Mouse (Mus musculus) NIH3T3 (cell line): ENCODE measurements around the gene Auh.

ENCODE experiments used
- DNase-seq: peaks from one replicate; pipeline ENCODE4 v3.0.0-alpha.2; 2012; ENCODE audit warnings: low read depth

Gene Auh

GRCm38 (mm10) chr13:52921966-52922365, 7.5 kb downstream of the Auh start:
- DNase-seq: no peak

- no peak for DNase-seq
Observed at GRCm38 (mm10) chr13:52921065-52921825, 8.2 kb downstream of the Auh start.

GRCm38 (mm10) chr13:52919790-52920352, 9.6 kb downstream of the Auh start:
- no peak for DNase-seq

- no peak for DNase-seq
Observed at GRCm38 (mm10) chr13:52918333-52918732, 11.1 kb downstream of the Auh start.

- peak; percentile 75 for DNase-seq
Observed at GRCm38 (mm10) chr13:52914591-52915110, 14.8 kb downstream of the Auh start.

- DNase-seq: no peak
Observed at GRCm38 (mm10) chr13:52913926-52914325, 15.6 kb downstream of the Auh start.

GRCm38 (mm10) chr13:52912495-52912894, 17.0 kb downstream of the Auh start:
- DNase-seq: no peak

GRCm38 (mm10) chr13:52911259-52911658, 18.2 kb downstream of the Auh start:
- DNase-seq: no peak

- no peak for DNase-seq
Observed at GRCm38 (mm10) chr13:52906296-52906695, 23.2 kb downstream of the Auh start.

GRCm38 (mm10) chr13:52904175-52904574, 25.3 kb downstream of the Auh start:
- peak; percentile 68 for DNase-seq

- peak; percentile 54 for DNase-seq
Observed at GRCm38 (mm10) chr13:52903767-52904166, 25.7 kb downstream of the Auh start.

- DNase-seq: no peak
Observed at GRCm38 (mm10) chr13:52902517-52902916, 27.0 kb downstream of the Auh start.

- no peak for DNase-seq
Observed at GRCm38 (mm10) chr13:52899664-52900063, 29.8 kb downstream of the Auh start.

GRCm38 (mm10) chr13:52897806-52898205, 31.7 kb downstream of the Auh start:
- DNase-seq: no peak

GRCm38 (mm10) chr13:52892791-52893190, 36.7 kb downstream of the Auh start:
- DNase-seq: peak; percentile 48

GRCm38 (mm10) chr13:52892065-52892503, 37.4 kb downstream of the Auh start:
- peak; percentile 89 for DNase-seq

- DNase-seq: no peak
Observed at GRCm38 (mm10) chr13:52890313-52890712, 39.2 kb downstream of the Auh start.

- no peak for DNase-seq
Observed at GRCm38 (mm10) chr13:52886779-52887178, 42.7 kb downstream of the Auh start.

- no peak for DNase-seq
Observed at GRCm38 (mm10) chr13:52883960-52884326, 45.5 kb downstream of the Auh start.

GRCm38 (mm10) chr13:52883084-52883959, 46.2 kb downstream of the Auh start:
- peak; percentile 36 for DNase-seq

GRCm38 (mm10) chr13:52880386-52880785, 49.1 kb downstream of the Auh start:
- DNase-seq: peak; percentile 77

GRCm38 (mm10) chr13:52879918-52880317, 49.6 kb downstream of the Auh start:
- DNase-seq: peak; percentile 75
